Mouse (Mus musculus) limb, embryonic 10.5 days (tissue): Measurements from ENCODE around the gene Lrrc43. TPM values are rescaled to one million over a fixed set of nuclear protein-coding genes. Genes with fewer than 3 reads are reported as not detected.
"Not testable (repeated sequence)": the region's sequence is repeated elsewhere in the genome, so short reads cannot be mapped to it uniquely, and the experiment has no call there.

Experiments used
- DNase-seq: peaks from one replicate; pipeline ENCODE4 v3.0.0-alpha.2; 2017; ENCODE audit warnings: low spot score
- H3K27ac ChIP-seq: fragments of 300-500 bp; sonication (generic); 2 replicates; pipeline ENCODE4 v1.5.1; 2016; ENCODE audit warnings: mild to moderate bottlenecking
- H3K27me3 ChIP-seq: fragments of 300-500 bp; sonication (generic); 2 replicates; pipeline ENCODE4 v1.6.1; 2016; ENCODE audit warnings: low read depth, mild to moderate bottlenecking; ENCODE audit not compliant: poor library complexity, severe bottlenecking
- H3K36me3 ChIP-seq: fragments of 300-500 bp; sonication (generic); 2 replicates; pipeline ENCODE4 v1.6.1; 2016; ENCODE audit warnings: mild to moderate bottlenecking, moderate library complexity
- H3K4me1 ChIP-seq: fragments of 300-500 bp; sonication (generic); 2 replicates; pipeline ENCODE4 v1.6.1; 2016
- H3K4me3 ChIP-seq: fragments of 300-500 bp; sonication (generic); 2 replicates; pipeline ENCODE4 v1.5.1; 2016; ENCODE audit warnings: mild to moderate bottlenecking, moderate library complexity
- H3K9me3 ChIP-seq: fragments of 300-500 bp; sonication (generic); replicated peaks from 2 replicates; pipeline ENCODE4 v1.6.1; 2016; ENCODE audit warnings: mild to moderate bottlenecking
- WGBS: fragments of 180-500 bp; shearing (Covaris S2); methylation state at CpG from one replicate; pipeline ENCODE4 v1.1.7; 2016; 5-methylcytosine and 5-hydroxymethylcytosine counted together
- polyA plus RNA-seq: library from polyadenylated mRNA; unstranded; fragments of >200 nt; fragmentation: Nextera tagmentation; extraction: Ambion mirVana; gene quantifications from 2 replicates; pipeline ENCODE4 v1.2.1, GENCODE M21; 2016

Lrrc43 gene
- polyA plus RNA-seq, 1 experiment from 2014 or later: not detected

DNA sequence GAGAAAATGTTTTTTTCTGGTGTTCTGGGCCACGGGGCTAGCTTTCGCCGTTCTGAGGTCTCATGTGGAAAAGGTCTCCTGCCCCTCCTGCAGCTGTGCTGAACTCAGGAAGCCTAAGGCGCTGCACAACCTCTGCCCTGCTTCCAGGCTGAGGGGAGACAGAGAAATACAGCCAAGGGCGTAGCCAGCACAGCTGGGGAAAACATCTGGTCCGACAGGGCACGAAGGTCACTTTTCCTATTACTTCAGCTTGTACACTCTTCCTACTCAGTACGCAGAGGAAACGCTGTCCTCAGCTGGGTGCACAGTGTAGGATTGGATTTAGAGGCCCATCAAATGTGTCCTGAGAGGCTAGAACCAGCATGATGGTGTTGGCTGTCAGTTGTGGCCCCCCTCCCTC lies 830 bp downstream of the Lrrc43 start:
- Histone ChIP-seq H3K4me1 (peaks cover 14% of the 10 kb centered on the region), H3K27me3 (no peaks in the 10 kb centered on the region), H3K9me3 (no peaks in the 10 kb centered on the region), H3K36me3 (no peaks in the 10 kb centered on the region), H3K4me3 (no peak overlapping the region), H3K27ac (no peak overlapping the region)
- no peak for DNase-seq
- WGBS: 51% methylated on average over 9 of the region's 9 CpGs

DNA sequence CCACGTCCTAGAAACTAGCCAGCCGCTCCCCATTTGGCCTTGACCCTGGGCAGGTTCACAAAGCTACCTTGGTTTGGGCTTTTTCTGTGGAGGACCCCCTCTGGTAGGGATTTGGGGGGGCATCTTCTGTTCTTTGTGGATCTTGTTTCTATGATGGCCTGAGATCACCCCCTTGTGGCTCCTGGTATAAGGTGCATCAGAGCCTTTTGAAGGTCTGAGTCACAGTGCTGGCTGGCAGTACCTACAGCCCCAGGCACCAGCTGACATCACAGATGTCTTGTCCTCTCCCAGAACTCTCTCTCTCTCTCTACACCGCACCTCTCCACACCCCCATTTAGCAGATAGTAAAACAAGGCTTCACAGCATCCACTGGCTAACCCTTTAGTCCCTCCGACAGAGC lies 10.6 kb downstream of the Lrrc43 start:
- Histone ChIP-seq H3K9me3 (no peaks in the 10 kb centered on the region), H3K27me3 (peaks cover 28% of the 10 kb centered on the region), H3K27ac (no peak overlapping the region), H3K36me3 (no peaks in the 10 kb centered on the region), H3K4me1 (peaks cover 28% of the 10 kb centered on the region), H3K4me3 (no peak overlapping the region)
- DNase-seq: no peak
- WGBS: 42% methylated on average over 4 of the region's 4 CpGs

GRCm38 (mm10) chr5:123501973-123502372 lies 12.9 kb downstream of the Lrrc43 start:
- Histone ChIP-seq H3K4me1 (peaks cover 22% of the 10 kb centered on the region), H3K27me3 (peaks cover 36% of the 10 kb centered on the region), H3K4me3 (no peak overlapping the region), H3K9me3 (no peaks in the 10 kb centered on the region), H3K27ac (no peak overlapping the region), H3K36me3 (no peaks in the 10 kb centered on the region)
- 86% methylated on average over 4 of the region's 4 CpGs for WGBS
- no peak for DNase-seq

DNA sequence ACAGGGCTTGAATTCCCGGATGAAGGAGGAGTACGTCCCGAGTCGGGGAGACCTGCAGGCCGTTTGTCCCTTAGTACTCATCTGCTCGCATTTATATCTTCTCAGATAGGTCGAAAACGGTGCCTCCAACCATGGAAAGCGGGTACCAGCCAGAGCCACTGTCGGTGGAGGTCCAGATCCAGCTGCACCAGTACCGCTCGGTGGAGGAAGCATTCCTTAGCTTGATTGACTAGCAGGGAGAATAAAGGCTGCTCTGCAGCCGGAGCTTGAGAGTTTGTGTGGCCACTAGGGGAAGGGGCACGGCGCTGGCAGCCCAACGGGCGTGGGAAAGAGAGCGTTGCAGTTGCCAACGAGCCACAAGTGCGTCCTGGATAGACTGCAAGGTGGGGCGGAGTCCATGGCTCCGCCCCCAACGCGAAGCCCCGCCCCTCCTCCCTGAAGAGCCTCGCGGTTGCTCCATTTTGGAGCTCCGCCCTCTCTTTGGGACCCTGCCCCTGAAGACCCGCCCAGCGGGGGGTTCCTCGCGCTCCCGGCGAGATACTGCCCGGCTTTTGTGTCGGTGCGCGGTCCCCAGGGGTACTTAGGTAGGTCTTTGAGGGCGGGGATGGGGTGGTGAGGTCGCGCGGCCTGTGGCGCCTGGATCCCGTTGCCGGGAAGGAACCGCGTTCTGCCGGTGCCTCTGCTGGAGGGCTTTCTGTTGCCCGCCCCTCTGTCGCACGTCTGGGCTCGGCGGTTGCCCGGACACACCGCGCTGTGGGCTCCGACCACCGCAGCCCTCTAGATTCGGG lies 19.0 kb downstream of the Lrrc43 start:
- peak; percentile 91 for DNase-seq
- Histone ChIP-seq H3K36me3 (peaks cover 25% of the 10 kb centered on the region), H3K4me3 (peak overlapping the region; percentile 65), H3K4me1 (peaks cover 19% of the 10 kb centered on the region), H3K27ac (peak overlapping the region; percentile 73), H3K9me3 (no peaks in the 10 kb centered on the region), H3K27me3 (peaks cover 51% of the 10 kb centered on the region)
- 2% methylated on average over 59 of the region's 59 CpGs for WGBS

- no peak for DNase-seq
- Histone ChIP-seq H3K36me3 (peaks cover 25% of the 10 kb centered on the region), H3K4me1 (peaks cover 17% of the 10 kb centered on the region), H3K27me3 (peaks cover 45% of the 10 kb centered on the region), H3K9me3 (no peaks in the 10 kb centered on the region), H3K4me3 (peak overlapping the region; percentile 65), H3K27ac (peak overlapping the region; percentile 73)
- 10% methylated on average over 12 of the region's 12 CpGs for WGBS
Measured at GRCm38 (mm10) chr5:123508921-123509320, 19.8 kb downstream of the Lrrc43 start.

DNA sequence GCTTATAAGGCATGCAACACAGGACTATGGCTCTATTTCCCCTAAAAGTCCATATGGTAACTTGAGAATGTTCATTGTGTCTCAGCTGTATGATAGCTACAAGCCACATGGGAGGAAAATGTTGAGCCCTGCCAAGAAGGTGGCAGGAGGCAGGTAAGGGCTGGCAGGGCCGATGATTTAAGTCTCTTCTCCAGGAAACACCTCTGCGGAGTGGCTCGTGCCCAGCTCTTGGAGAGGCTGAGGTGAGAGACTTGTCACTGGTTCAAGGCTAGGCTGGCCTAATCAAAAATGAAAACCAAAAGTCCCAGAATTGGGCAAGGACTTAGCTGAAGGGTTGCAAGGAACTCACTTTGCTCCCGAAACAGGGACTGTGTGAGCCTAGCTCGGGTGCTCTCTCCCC lies 21.1 kb downstream of the Lrrc43 start, which contains the start of gene B3gnt4:
TSS of gene B3gnt4 (plus strand) at position 301 of the 400 bp plus-strand sequence.
- H3K4me3 ChIP-seq: peak within 1 kb of the TSS; percentile 65; the same call in 1 of the 2 replicates
- DNase-seq: no peak
- peaks cover 17% of the 10 kb centered on the region for H3K4me1 ChIP-seq
- H3K36me3 ChIP-seq: peaks cover 36% of the 10 kb centered on the region
- H3K27me3 ChIP-seq: peaks cover 38% of the 10 kb centered on the region
- H3K27ac ChIP-seq: no peak within 1 kb of the TSS
- no peaks in the 10 kb centered on the region for H3K9me3 ChIP-seq
- 84% methylated on average over 5 of the region's 5 CpGs for WGBS

GRCm38 (mm10) chr5:123511426-123511825 lies 22.3 kb downstream of the Lrrc43 start:
- DNase-seq, H3K9me3 ChIP-seq, H3K27ac ChIP-seq, H3K4me3 ChIP-seq: not testable (repeated sequence)
- H3K36me3 ChIP-seq: peaks cover 48% of the 10 kb centered on the region
- 83% methylated on average over 3 of the region's 3 CpGs for WGBS
- H3K27me3 ChIP-seq: peaks cover 33% of the 10 kb centered on the region
- peaks cover 17% of the 10 kb centered on the region for H3K4me1 ChIP-seq

DNA sequence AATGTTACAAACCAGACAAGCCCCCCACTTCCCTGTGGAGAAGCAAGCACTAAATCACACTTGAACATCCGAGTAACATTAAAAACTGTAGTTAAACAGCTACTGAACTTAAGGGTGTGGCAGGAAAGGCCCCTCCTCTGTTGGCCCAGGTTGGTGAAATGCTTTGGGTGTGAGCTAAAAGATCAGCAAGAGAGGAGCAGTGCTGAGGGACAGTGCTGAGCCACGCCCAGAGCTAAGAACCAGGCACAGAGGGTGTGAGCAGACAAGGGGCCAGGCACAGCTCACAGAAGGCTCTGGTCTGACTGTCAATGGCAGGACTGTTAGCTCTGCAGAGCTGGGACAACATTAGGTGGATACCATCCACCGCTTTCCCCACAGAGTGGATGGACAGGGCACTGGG lies 23.0 kb downstream of the Lrrc43 start:
- H3K27ac ChIP-seq: no peak overlapping the region
- H3K27me3 ChIP-seq: peaks cover 26% of the 10 kb centered on the region
- no peak for DNase-seq
- H3K36me3 ChIP-seq: peaks cover 55% of the 10 kb centered on the region
- H3K9me3 ChIP-seq: no peaks in the 10 kb centered on the region
- peaks cover 17% of the 10 kb centered on the region for H3K4me1 ChIP-seq
- WGBS: 81% methylated on average over 3 of the region's 3 CpGs
- no peak overlapping the region for H3K4me3 ChIP-seq

DNA sequence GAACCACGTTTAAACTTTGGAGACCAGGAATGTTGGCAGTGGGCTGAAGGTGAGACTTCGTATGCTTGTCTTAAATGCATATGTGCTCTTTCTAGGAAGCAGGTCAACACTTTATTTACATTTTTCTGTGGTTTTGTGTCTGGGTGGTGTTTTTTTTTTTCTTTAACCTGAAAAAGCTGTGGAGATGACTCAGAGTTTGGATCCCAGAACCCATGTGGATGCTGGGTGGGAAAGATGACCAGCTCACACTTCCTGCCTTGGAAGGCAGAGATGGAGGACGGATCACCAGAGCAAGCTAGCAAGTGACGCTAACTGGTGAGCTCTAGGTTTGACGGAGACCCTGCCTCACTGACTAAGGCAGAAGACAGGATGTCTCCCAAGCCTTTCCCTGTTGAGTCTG lies 25.8 kb downstream of the Lrrc43 start:
- Histone ChIP-seq H3K27me3 (peaks cover 8% of the 10 kb centered on the region; the same call in 1 of the 2 replicates), H3K4me3 (no peak overlapping the region), H3K4me1 (no peaks in the 10 kb centered on the region), H3K36me3 (peaks cover 72% of the 10 kb centered on the region), H3K9me3 (no peaks in the 10 kb centered on the region), H3K27ac (no peak overlapping the region)
- 88% methylated on average over 5 of the region's 5 CpGs for WGBS
- DNase-seq: no peak

DNA sequence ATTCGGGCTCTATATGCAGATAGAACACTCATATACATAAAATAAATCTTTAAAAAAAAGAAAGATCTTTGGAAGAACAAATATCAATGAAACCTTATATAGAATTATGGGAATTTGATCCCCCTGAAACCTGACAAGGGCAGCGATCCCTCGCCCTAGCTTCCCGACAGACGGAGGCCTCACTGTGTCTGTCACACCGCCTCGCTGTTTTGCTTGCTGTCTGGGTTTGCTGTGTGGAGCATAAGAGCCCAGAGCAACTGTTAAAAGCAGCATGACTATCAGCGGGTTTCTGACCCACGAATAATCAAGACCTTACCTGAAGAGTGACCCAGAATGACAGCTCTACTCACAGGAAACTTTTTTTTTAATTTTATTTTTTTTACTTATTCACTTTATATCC lies 31.6 kb downstream of the Lrrc43 start:
- H3K9me3 ChIP-seq: no peaks in the 10 kb centered on the region
- H3K4me1 ChIP-seq: peaks cover 36% of the 10 kb centered on the region
- H3K36me3 ChIP-seq: peaks cover 31% of the 10 kb centered on the region
- WGBS: 89% methylated on average over 9 of the region's 9 CpGs
- H3K27ac ChIP-seq: no peak overlapping the region
- H3K27me3 ChIP-seq: no peaks in the 10 kb centered on the region
- no peak overlapping the region for H3K4me3 ChIP-seq
- DNase-seq: no peak

DNA sequence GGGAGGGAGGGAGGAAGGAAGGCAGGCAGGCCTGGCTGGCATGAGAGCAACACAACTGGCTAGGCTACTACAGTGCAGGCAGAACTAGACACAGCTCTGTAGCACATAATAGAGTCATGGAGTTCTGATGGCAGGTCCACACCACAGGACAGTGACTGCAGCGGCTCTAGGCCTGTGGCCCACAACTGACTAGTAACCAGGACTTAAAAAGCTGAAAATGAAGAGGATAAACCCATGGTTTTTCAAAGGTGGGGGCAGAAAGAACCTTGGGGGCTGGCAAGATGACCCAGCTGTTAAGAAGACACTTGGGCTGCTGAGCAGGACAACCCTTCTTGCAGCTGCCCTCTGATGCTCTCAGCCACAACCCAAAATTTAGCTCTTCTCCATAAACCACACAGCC lies 32.5 kb downstream of the Lrrc43 start:
- H3K36me3 ChIP-seq: peaks cover 22% of the 10 kb centered on the region
- WGBS: 91% methylated on average over 1 of the region's 1 CpGs
- H3K27ac ChIP-seq: no peak overlapping the region
- no peak overlapping the region for H3K4me3 ChIP-seq
- H3K27me3 ChIP-seq: no peaks in the 10 kb centered on the region
- H3K4me1 ChIP-seq: peaks cover 36% of the 10 kb centered on the region
- DNase-seq: no peak
- no peaks in the 10 kb centered on the region for H3K9me3 ChIP-seq

GRCm38 (mm10) chr5:123522166-123522565 lies 33.1 kb downstream of the Lrrc43 start:
- no peak overlapping the region for H3K4me3 ChIP-seq
- H3K27me3 ChIP-seq: no peaks in the 10 kb centered on the region
- DNase-seq: no peak
- H3K4me1 ChIP-seq: peaks cover 36% of the 10 kb centered on the region
- no peak overlapping the region for H3K27ac ChIP-seq
- H3K9me3 ChIP-seq: no peaks in the 10 kb centered on the region
- H3K36me3 ChIP-seq: peaks cover 16% of the 10 kb centered on the region
- WGBS: 88% methylated on average over 1 of the region's 1 CpGs

DNA sequence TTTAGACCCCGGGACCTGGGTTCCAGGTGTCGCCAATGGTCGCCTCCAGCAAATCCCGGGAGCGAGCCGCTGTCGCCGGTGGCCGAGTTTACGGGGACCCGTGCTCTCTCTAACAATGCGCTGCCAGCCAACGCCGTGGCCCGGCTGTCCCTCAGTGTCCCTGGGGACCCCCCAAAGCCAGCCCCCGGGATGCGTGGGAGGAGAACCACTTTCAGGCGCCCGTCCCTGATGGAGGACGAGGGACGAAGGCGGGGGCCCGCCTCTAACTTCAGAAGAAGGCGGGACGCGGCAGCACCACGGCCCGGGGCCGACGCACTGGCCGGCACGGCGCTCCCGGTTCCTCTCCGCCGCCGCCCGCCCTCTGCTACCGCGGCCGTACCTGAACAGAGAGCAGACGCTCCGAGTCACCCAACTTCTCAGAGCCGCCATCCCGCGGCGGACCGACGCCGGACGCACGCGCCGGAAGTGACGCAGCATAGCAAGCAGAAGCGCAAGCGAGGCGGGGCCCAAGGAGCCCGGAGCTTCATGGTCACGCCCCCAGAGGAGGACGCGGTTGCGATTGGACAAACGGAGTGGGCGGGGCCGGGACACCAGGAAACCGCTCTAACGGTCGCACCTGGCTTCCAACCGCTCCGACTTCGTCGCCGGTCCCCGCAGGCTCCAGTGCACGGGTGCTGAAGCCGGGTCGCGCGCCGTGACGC lies 34.7 kb downstream of the Lrrc43 start, which contains the start of gene Diablo:
TSS of gene Diablo (minus strand) at position 485 of the 701 bp plus-strand sequence.
- peaks cover 36% of the 10 kb centered on the region for H3K4me1 ChIP-seq
- peaks cover 14% of the 10 kb centered on the region for H3K36me3 ChIP-seq
- peak within 1 kb of the TSS; percentile 98 for H3K4me3 ChIP-seq
- H3K27ac ChIP-seq: peak within 1 kb of the TSS; percentile 89
- DNase-seq: peak; percentile 99
- under 1% methylated on average over 82 of the region's 82 CpGs for WGBS
- no peaks in the 10 kb centered on the region for H3K27me3 ChIP-seq
- no peaks in the 10 kb centered on the region for H3K9me3 ChIP-seq
